50 mouse cellular contexts compared by ENCODE assay signal in genomic region chr15:10366331-10366730, GRCm38 (mm10). TPM values are rescaled to one million over a fixed set of nuclear protein-coding genes. Genes with fewer than 3 reads are reported as not detected.
"Had no signal": no experiment of that assay in that cellular context is flagged by ENCODE, and none has a peak within 500 bp of the region (broad histone marks: within the 10 kb centered on the region; RNA-seq: fewer than 3 reads in every experiment).

No protein-coding gene starts in this region.

- H3K27me3 ChIP-seq: heart, embryonic 12.5 days; heart, embryonic 13.5 days; heart, embryonic 15.5 days; hindbrain, embryonic 12.5 days; hindbrain, embryonic 13.5 days; hindbrain, embryonic 15.5 days; intestine, embryonic 15.5 days; kidney, embryonic 15.5 days had no signal

- H3K27ac ChIP-seq: heart, embryonic 10.5 days; heart, embryonic 13.5 days; heart, embryonic 15.5 days; hindbrain, embryonic 10.5 days; hindbrain, embryonic 12.5 days; hindbrain, embryonic 13.5 days; hindbrain, embryonic 14.5 days; hindbrain, embryonic 15.5 days; hindbrain, postnatal 0 days; intestine, embryonic 15.5 days; kidney, embryonic 15.5 days; kidney, postnatal 0 days; layer of hippocampus, adult 2 months had no signal

- H3K4me3 ChIP-seq: heart, embryonic 10.5 days; heart, embryonic 12.5 days; heart, embryonic 13.5 days; heart, embryonic 15.5 days; hindbrain, embryonic 10.5 days; hindbrain, embryonic 12.5 days; hindbrain, embryonic 13.5 days; hindbrain, embryonic 15.5 days; intestine, embryonic 15.5 days; kidney, embryonic 15.5 days; layer of hippocampus, adult 2 months had no signal

- H3K4me1 ChIP-seq: heart, embryonic 10.5 days; heart, embryonic 12.5 days; heart, embryonic 13.5 days; heart, embryonic 15.5 days; hindbrain, embryonic 10.5 days; hindbrain, embryonic 12.5 days; hindbrain, embryonic 13.5 days; hindbrain, embryonic 15.5 days; intestine, embryonic 15.5 days; kidney, embryonic 15.5 days had no signal

- H3K9ac ChIP-seq: heart, embryonic 12.5 days; heart, embryonic 13.5 days; heart, embryonic 15.5 days; hindbrain, embryonic 12.5 days; hindbrain, embryonic 13.5 days; hindbrain, embryonic 14.5 days; hindbrain, embryonic 15.5 days; intestine, embryonic 15.5 days; kidney, embryonic 15.5 days had no signal

- H3K36me3 ChIP-seq: heart, embryonic 10.5 days; heart, embryonic 12.5 days; heart, embryonic 13.5 days; heart, embryonic 15.5 days; hindbrain, embryonic 10.5 days; hindbrain, embryonic 12.5 days; hindbrain, embryonic 13.5 days; hindbrain, embryonic 15.5 days; intestine, embryonic 15.5 days; kidney, embryonic 15.5 days had no signal

- DNase-seq: heart, postnatal 10 days; heart, postnatal 14 days; heart, postnatal 36 days; heart, postnatal 4 days; kidney, adult 11 months; kidney, adult 18-20 months; kidney, adult 2 months; kidney, adult 8-10 months; kidney, adult 9 months; kidney, postnatal 10 days; kidney, postnatal 14 days; kidney, postnatal 25 days; kidney, postnatal 4 days; layer of hippocampus, adult 9-11 months; layer of hippocampus, postnatal 36 days had no signal

RNA-seq across cellular contexts. Expression of gene Agxt2, which starts 8.0 kb away (rescaled TPM):
- total RNA-seq: heart, postnatal 10 days; heart, postnatal 14 days; heart, postnatal 25 days; heart, postnatal 36 days; heart, postnatal 4 days; hematopoietic stem cell, adult 5-6 weeks; hindbrain, postnatal 0 days; layer of hippocampus, adult 18-20 months; layer of hippocampus, adult 2 months; layer of hippocampus, adult 8-10 months; layer of hippocampus, postnatal 10 days; layer of hippocampus, postnatal 14 days; layer of hippocampus, postnatal 25 days; layer of hippocampus, postnatal 36 days; left cerebral cortex, adult 18-20 months had no signal
- polyA plus RNA-seq: heart, embryonic 12.5 days; heart, embryonic 13.5 days; heart, embryonic 14.5 days; heart, embryonic 15.5 days; heart, embryonic 16.5 days; heart, postnatal 0 days; hindbrain, embryonic 10.5 days; hindbrain, embryonic 11.5 days; hindbrain, embryonic 12.5 days; hindbrain, embryonic 13.5 days; hindbrain, embryonic 14.5 days; hindbrain, embryonic 15.5 days; hindbrain, embryonic 16.5 days; hindbrain, postnatal 0 days; inflammation-experienced regulatory T-cells, adult 6 months; intestine, embryonic 14.5 days had no signal

RNA-seq across cellular contexts. Expression of gene Gm21973, which starts 41.2 kb away (rescaled TPM):
- total RNA-seq: heart, postnatal 10 days; heart, postnatal 14 days; heart, postnatal 25 days; heart, postnatal 36 days; heart, postnatal 4 days; hematopoietic stem cell, adult 5-6 weeks; hindbrain, postnatal 0 days; layer of hippocampus, adult 18-20 months; layer of hippocampus, adult 2 months; layer of hippocampus, adult 8-10 months; layer of hippocampus, postnatal 10 days; layer of hippocampus, postnatal 14 days; layer of hippocampus, postnatal 25 days; layer of hippocampus, postnatal 36 days; left cerebral cortex, adult 18-20 months had no signal
- polyA plus RNA-seq: heart, embryonic 10.5 days; heart, embryonic 11.5 days; heart, embryonic 12.5 days; heart, embryonic 13.5 days; heart, embryonic 14.5 days; heart, embryonic 15.5 days; heart, embryonic 16.5 days; heart, postnatal 0 days; hindbrain, embryonic 10.5 days; hindbrain, embryonic 11.5 days; hindbrain, embryonic 12.5 days; hindbrain, embryonic 13.5 days; hindbrain, embryonic 14.5 days; hindbrain, embryonic 15.5 days; hindbrain, embryonic 16.5 days; hindbrain, postnatal 0 days; inflammation-experienced regulatory T-cells, adult 6 months; intestine, embryonic 14.5 days; intestine, embryonic 15.5 days; intestine, embryonic 16.5 days; intestine, postnatal 0 days; kidney, adult 2 months; kidney, embryonic 14.5 days; kidney, embryonic 15.5 days; kidney, embryonic 16.5 days; kidney, postnatal 0 days; large intestine, adult 2 months had no signal
